Mouse (Mus musculus) olfactory bulb, adult 2 months (tissue): Measurements from ENCODE around the gene Aaed1. TPM values are rescaled to one million over a fixed set of nuclear protein-coding genes. Genes with fewer than 3 reads are reported as not detected.

Experiments
- H3K27ac ChIP-seq: fragments of 200-500 bp; 2 replicates; pipeline ENCODE4 v1.5.1; 2012; ENCODE audit warnings: low read depth, low read length; ENCODE audit not compliant: insufficient read depth
- H3K4me1 ChIP-seq: fragments of 200-500 bp; 2 replicates; pipeline ENCODE4 v1.6.1; 2012; ENCODE audit warnings: low read length; ENCODE audit not compliant: control insufficient read depth, insufficient read depth
- H3K4me3 ChIP-seq: fragments of 200-500 bp; 2 replicates; pipeline ENCODE4 v1.5.1; 2012; ENCODE audit warnings: mild to moderate bottlenecking, low read depth, low read length, moderate library complexity; ENCODE audit not compliant: insufficient read depth
- CTCF ChIP-seq: fragments of 200-500 bp; IDR thresholded peaks from 2 replicates; pipeline ENCODE4 v1.5.1; 2012; ENCODE audit warnings: low read depth, mild to moderate bottlenecking, low read length, moderate library complexity; ENCODE audit not compliant: insufficient read depth
- POLR2A ChIP-seq: fragments of 200-500 bp; IDR thresholded peaks from 2 replicates; pipeline ENCODE4 v1.6.1; 2012; ENCODE audit warnings: mild to moderate bottlenecking, low read depth, low read length, moderate library complexity; ENCODE audit not compliant: insufficient read depth
- WGBS: fragments of 180-500 bp; shearing (Covaris S2); methylation state at CpG from one replicate; pipeline ENCODE4 v1.1.7; 2018; 5-methylcytosine and 5-hydroxymethylcytosine counted together
- polyA plus RNA-seq: library from polyadenylated mRNA; stranded (reverse); fragments of >200 nt; gene quantifications from 2 replicates; pipeline ENCODE4 v1.2.4, GENCODE M21; 2012; ENCODE audit warnings: low replicate concordance; ENCODE audit not compliant: missing spikeins, insufficient read depth, insufficient read length

Aaed1 gene
- polyA plus RNA-seq, 1 experiment: not detected

GRCm38 (mm10) chr13:64311266-64311665, 1.2 kb downstream of the Aaed1 start:
- 70% methylated on average over 1 of the region's 1 CpGs for WGBS
- Histone ChIP-seq H3K27ac (no peak overlapping the region), H3K4me3 (no peak overlapping the region), H3K4me1 (peaks cover 10% of the 10 kb centered on the region; the same call in 1 of the 2 replicates)
- TF ChIP-seq POLR2A (no peak), CTCF (no peak)

- 73% methylated on average over 6 of the region's 6 CpGs for WGBS
- TF ChIP-seq POLR2A: no peak
- no peak for TF ChIP-seq CTCF
- no peak overlapping the region for H3K27ac ChIP-seq
Observed at GRCm38 (mm10) chr13:64310585-64310984, 1.9 kb downstream of the Aaed1 start.

GRCm38 (mm10) chr13:64309842-64310241, 2.7 kb downstream of the Aaed1 start:
- Histone ChIP-seq H3K4me3 (no peak overlapping the region), H3K4me1 (peaks cover 10% of the 10 kb centered on the region; the same call in 1 of the 2 replicates), H3K27ac (no peak overlapping the region)
- WGBS: 86% methylated on average over 11 of the region's 11 CpGs
- TF ChIP-seq POLR2A: no peak
- no peak for TF ChIP-seq CTCF

More at GRCm38 (mm10) chr13:64310585-64310984, 1.9 kb downstream of the Aaed1 start:
- H3K4me3 ChIP-seq: no peak overlapping the region
- peaks cover 10% of the 10 kb centered on the region; the same call in 1 of the 2 replicates for H3K4me1 ChIP-seq

DNA sequence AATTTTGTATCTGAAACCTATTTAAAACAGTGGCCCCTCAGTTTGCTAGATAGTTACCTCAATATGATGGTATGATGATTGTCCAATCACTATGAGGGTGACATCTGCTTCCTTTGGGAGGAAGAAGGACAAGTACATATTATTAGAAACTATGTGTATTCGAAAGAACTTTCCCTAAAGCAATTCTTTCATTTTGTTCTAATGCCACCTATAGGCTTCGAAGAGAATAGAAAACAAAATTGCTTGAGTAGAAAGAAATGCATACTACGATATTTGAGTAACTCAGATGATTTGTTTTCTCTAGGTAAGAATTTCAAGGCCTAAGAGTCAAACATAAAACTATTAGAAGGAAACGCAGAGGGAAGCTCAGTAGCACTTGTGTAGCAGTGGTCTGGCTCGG, 3.5 kb downstream of the Aaed1 start:
- H3K27ac ChIP-seq: no peak overlapping the region
- WGBS: 43% methylated on average over 5 of the region's 5 CpGs
- H3K4me1 ChIP-seq: peaks cover 10% of the 10 kb centered on the region; the same call in 1 of the 2 replicates
- no peak overlapping the region for H3K4me3 ChIP-seq
- TF ChIP-seq CTCF (no peak), POLR2A (no peak)

- no peak for TF ChIP-seq POLR2A
- no peak for TF ChIP-seq CTCF
- no peak overlapping the region for H3K27ac ChIP-seq
- peaks cover 10% of the 10 kb centered on the region; the same call in 1 of the 2 replicates for H3K4me1 ChIP-seq
- WGBS: 92% methylated on average over 5 of the region's 5 CpGs
- H3K4me3 ChIP-seq: no peak overlapping the region
Observed at GRCm38 (mm10) chr13:64307508-64307907, 5.0 kb downstream of the Aaed1 start.

DNA sequence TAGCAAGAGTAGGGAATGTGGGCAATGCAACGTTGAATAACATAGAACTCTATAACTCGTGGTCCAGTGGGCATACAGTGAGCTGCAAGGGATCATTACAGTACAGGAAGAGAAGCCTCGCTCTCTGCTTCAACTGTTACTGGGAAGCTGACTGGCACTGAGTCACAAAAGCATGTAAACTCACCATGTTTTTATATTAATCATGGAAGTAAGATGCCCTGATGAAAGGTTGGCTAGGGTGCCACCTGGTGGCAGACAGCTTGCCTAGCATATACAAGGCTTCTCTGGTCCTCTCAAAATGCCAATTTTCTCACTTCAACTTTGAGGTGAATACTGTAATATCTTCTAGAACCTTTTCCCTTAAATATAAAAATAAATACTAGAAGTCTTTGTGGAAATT, 6.4 kb downstream of the Aaed1 start:
- 62% methylated on average over 3 of the region's 3 CpGs for WGBS
- TF ChIP-seq CTCF (no peak), POLR2A (no peak)
- no peak overlapping the region for H3K4me3 ChIP-seq
- H3K27ac ChIP-seq: no peak overlapping the region
- peaks cover 10% of the 10 kb centered on the region; the same call in 1 of the 2 replicates for H3K4me1 ChIP-seq

- TF ChIP-seq CTCF: no peak
- no peak overlapping the region for H3K4me3 ChIP-seq
- H3K4me1 ChIP-seq: no peaks in the 10 kb centered on the region
- 100% methylated on average over 1 of the region's 1 CpGs for WGBS
- H3K27ac ChIP-seq: no peak overlapping the region
Observed at GRCm38 (mm10) chr13:64299069-64299468, 13.4 kb downstream of the Aaed1 start.

DNA sequence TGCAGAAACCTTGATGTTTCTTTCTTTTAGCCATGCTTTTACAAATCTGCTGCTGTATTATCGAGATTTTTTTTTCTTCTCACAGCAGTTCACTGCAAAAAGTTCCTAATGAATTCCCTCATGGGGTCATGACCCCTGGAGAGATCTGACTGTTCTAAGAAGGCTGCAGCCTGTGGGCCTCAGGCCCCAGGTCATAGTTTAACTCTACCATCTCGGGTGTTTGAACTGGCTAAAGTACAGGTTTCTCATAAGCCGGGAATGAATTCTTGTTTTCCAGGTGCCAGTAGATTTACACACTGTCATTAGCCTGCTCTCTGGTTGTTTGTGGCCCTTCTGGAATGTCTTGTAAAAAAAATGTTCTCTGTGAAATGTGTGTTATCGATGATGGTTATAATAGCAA, 25.7 kb downstream of the Aaed1 start:
- Histone ChIP-seq H3K4me3 (no peak overlapping the region), H3K4me1 (no peaks in the 10 kb centered on the region), H3K27ac (no peak overlapping the region)
- no peak for TF ChIP-seq POLR2A
- no peak for TF ChIP-seq CTCF
- 74% methylated on average over 4 of the region's 4 CpGs for WGBS

DNA sequence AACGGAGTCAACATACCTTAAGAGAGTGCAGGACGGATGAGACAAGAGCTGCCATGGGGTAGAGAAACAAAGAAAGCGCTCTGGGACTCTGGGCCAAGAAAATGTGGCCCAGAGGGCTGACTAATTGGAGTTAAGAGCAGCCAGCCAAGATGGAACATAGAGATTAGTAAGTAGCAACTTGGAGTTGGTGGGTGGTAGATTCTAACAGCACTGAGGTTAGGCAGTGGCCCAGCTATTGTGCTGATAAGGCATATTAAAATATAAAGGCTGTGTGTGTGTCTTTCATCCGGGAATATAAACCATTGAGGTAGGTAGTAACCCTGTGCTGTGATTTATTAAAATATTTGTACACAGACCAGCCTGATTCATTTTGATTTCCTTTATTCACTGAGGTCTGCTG, 26.2 kb downstream of the Aaed1 start:
- no peak for TF ChIP-seq POLR2A
- no peak for TF ChIP-seq CTCF
- H3K4me3 ChIP-seq: no peak overlapping the region
- no peaks in the 10 kb centered on the region for H3K4me1 ChIP-seq
- WGBS: 62% methylated on average over 4 of the region's 4 CpGs
- H3K27ac ChIP-seq: no peak overlapping the region

DNA sequence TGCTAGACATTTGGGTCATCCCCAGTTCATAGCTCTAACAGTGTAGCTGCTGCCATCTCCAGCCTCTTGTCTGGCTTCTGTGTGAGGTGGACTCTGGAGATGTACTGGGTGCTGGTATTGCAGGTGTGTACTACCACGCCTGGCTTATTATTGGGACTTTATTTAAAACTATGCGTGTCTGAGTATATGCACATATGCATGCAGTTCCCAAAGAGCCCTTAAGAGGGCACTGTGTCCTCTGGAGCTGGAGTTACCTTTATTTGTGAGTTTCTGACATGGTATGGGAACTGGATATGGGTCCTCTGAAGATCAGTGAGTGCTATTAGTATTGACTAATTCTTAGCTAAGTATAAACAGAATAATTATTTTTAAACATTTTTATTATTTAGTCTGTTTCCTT, 27.8 kb downstream of the Aaed1 start:
- Histone ChIP-seq H3K27ac (no peak overlapping the region), H3K4me1 (no peaks in the 10 kb centered on the region), H3K4me3 (no peak overlapping the region)
- WGBS: 95% methylated on average over 2 of the region's 2 CpGs
- TF ChIP-seq CTCF (no peak), POLR2A (no peak)
